Mouse (Mus musculus) c-Kit-positive CD71-positive TER-119-positive erythroid progenitor cells, embryonic 14.5 days (primary cell): ENCODE data around the gene Gm21411.
"Not testable (repeated sequence)": the region's sequence is repeated elsewhere in the genome, so short reads cannot be mapped to it uniquely, and the experiment has no call there.

ENCODE experiments used
- DNase-seq: peaks from one replicate; pipeline ENCODE4 v3.0.0-alpha.2; 2013; ENCODE audit warnings: low spot score

Gene Gm21411

DNA sequence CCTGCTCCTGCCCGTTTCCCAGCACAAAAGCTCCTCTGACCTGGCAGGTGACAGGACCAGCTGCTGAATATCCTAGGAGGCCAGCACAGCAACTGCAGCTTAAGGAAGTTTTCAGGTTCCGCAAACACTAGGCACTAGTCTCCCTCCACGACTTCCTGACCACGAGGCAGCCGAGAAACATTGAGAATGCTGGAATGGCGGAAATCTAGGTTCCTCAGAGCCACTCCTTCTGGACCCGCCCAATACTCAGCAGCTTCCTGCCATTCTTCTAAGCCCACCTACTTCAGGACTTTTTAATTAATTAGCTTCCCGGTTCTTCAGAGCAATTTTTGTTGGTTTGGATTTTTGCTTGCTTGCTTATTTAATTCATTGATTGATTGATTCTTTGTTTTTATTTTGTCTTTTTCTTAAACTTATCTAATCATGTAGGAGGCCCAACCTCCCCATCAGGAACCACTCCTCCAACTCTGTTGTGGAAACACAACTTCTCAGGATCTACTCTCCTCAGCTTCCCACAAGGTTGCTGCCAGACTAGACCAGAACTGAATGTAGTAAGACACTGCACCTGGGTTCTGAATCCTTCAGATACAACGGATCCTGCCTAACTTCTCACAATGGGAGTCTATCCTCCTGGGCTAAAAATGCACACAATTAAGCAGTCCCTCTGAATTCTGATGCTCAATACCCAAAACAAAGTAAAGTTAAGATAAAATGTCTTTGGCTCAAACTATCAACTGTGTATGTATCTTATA lies at the start of gene Gm21411:
Gm21411 (minus strand) TSS at position 205 of the 752 bp plus-strand sequence.
- DNase-seq = not testable (repeated sequence)

- not testable (repeated sequence) for DNase-seq
Measured at GRCm38 (mm10) chr4:146941691-146942090, 32.3 kb upstream of the Gm21411 start.

DNA sequence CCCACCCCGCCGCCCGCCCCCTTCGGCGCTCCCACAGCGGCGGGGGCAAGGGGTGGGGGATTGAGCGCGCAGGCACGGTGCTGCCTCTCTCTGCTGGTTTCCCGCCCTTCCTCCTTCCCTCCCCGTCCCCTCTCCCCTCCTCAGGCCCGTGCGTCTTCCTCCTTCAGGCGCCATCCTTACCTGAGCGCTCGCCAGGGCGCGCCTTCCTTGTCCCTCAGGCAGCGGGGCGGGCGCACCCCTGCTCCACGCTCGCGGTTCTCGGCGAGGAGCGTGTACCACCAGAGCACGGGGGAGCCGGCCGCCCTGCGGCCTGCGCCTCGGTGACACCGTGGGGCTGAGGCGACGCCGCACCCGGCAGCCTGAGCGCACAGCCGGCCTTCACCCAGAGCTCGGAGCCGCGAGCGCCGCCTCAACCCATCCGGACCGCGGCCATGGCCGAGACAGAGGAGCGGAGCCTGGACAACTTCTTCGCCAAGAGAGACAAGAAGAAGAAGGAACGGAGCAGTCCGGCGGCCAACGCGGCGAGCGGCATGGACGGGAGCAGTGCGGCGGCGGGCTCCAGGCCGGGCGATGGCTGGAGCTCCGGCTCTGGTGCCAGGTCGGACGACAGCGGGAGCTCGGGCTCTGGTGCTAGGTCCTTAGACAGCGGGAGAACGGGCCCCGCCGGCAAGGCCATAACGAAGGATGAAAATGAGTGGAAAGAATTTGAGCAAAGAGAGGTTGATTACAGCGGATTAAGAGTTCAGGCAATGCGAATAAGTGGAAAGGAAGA lies 23.1 kb upstream of the Gm21411 start:
- no peak for DNase-seq

DNA sequence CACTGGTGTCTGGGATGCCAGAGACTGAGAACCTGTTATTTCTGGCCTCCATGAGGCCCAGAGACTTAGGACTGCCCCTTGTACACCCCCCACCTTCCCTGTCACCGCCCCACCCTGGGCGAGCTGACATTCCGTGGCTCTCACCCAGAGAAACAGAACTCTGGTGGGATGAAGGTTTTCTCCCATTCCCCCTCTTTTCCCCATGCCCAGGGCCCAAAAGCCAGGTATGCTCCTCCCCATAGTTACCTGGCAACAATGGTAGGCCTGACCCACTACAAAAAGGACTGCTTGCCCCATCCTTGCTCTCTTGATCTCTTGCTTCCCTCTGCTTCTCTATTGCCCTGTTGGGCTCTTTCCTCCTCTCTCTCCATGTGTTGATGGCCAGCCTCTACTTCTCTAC lies 5.8 kb upstream of the Gm21411 start:
- DNase-seq = no peak

GRCm38 (mm10) chr4:146908131-146908530 lies 1.3 kb downstream of the Gm21411 start:
- not testable (repeated sequence) for DNase-seq

DNA sequence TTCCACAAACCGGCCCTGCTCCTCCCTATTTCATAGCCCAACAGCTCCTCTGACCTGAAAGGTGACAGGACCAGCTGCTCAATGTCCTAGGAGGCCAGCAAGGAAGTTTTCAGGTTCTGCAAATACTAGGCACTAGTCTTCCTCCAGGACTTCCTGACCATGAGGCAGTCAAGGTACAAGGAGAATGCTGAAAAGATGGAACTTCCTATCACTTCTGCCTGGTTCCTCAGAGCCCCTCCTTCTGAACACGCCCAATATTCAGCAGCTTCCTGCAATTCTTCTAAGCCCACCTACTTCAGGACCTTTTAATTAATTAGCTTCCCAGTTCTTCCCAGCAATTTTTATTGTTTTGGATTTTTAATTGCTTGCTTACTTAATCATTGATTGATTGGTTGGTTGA lies 4.6 kb downstream of the Gm21411 start:
- DNase-seq = not testable (repeated sequence)

- not testable (repeated sequence) for DNase-seq
Measured at GRCm38 (mm10) chr4:146903126-146903525, 6.3 kb downstream of the Gm21411 start.
